Mouse (Mus musculus): ENCODE measurements at regions not wholly inside any gene's neighbourhood (a gene's known extent, or its start where the extent isn't known, plus 50 kb on each side); places are given as distances from the start of the nearest gene placed in this dataset.

DNA sequence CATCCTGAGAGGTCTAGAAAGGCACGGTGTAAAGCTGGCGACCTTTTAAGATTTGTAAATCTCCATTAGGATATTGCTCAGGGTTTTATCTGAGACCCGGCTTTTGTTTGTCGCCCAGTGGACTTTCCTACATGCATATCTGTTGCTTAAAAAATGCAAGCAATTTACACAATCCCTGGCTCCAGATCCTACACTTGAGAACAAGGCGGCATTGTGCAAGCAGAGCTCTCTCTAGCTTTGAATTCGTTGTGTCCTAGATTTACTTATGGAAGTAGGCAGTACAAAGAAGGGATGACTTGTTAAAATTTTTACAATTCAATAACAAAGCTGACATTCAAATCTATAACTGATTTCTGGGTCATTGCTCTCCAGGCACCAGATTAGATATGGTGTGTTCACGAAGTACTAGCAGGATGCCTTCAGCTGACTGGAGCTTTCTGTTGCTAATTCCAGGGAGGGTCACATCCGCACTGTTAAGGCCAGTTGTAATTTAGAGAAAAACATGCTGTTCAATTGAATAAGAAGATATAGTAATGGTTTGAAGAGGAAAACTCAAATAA, 62.2 kb upstream of the Teddm2 start:
- TF ChIP-seq POLR2A (IDR thresholded peaks at IDR 0.05; ENCODE audit: borderline replicate concordance, insufficient read depth, low read length) (no peak), CTCF (IDR thresholded peaks at IDR 0.05; ENCODE audit: borderline replicate concordance, insufficient read depth, low read depth, low read length) (no peak)
- H3K27ac ChIP-seq (ENCODE audit: insufficient read depth, low read length): peak overlapping the region; percentile 59; the same call in 1 of the 2 replicates

DNA sequence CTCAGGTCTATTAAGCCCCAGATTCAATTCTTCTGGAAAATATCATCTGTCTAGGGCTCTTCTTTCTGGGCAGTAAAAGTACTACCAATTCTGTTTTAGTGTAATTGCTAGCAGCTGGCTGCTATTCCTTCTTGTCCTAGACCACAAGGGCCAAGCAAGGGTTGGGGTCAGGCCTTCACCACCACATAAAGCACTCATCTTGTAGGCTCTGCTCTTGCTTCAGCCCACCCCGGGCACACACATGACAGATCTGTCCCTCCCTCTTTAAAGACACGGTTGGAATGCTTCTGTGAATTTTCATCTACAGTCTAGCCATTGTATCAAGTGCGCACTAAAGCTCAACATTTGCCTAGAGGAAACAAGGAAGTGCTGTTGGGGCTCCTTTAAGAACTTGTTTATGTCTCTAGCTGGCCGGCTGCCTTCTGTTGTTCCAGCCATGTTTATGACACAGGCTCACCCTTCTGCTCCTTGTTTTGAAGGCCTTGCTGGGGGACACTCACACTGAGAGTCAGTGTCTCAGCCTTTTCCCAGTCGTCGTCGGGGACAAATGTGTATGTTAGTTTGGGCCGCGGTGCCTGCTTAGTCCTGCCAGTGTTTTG, 63.8 kb upstream of the Teddm2 start:
- no peak for TF ChIP-seq CTCF (IDR thresholded peaks at IDR 0.05; ENCODE audit: borderline replicate concordance, insufficient read depth, low read depth, low read length)
- TF ChIP-seq POLR2A (IDR thresholded peaks at IDR 0.05; ENCODE audit: borderline replicate concordance, insufficient read depth, low read length): no peak
- Histone ChIP-seq H3K27me3 (ENCODE audit: control insufficient read depth, insufficient read depth, low read length) (no peaks in the 10 kb centered on the region), H3K27ac (ENCODE audit: insufficient read depth, low read length) (no peak overlapping the region), H3K4me1 (ENCODE audit: control insufficient read depth, insufficient read depth, low read length) (no peaks in the 10 kb centered on the region), H3K4me3 (replicated peaks; ENCODE audit: insufficient read depth, low read depth, low read length) (no peak overlapping the region)
- DNase-seq: no peak
- WGBS: 57% methylated on average over 9 of the region's 9 CpGs

More for the DNA sequence above, 62.2 kb upstream of the Teddm2 start:
- 58% methylated on average over 8 of the region's 8 CpGs for WGBS
- Histone ChIP-seq H3K27me3 (ENCODE audit: control insufficient read depth, insufficient read depth, low read length) (no peaks in the 10 kb centered on the region), H3K4me3 (replicated peaks; ENCODE audit: insufficient read depth, low read depth, low read length) (no peak overlapping the region), H3K4me1 (ENCODE audit: control insufficient read depth, insufficient read depth, low read length) (no peaks in the 10 kb centered on the region)
- no peak for DNase-seq

DNA sequence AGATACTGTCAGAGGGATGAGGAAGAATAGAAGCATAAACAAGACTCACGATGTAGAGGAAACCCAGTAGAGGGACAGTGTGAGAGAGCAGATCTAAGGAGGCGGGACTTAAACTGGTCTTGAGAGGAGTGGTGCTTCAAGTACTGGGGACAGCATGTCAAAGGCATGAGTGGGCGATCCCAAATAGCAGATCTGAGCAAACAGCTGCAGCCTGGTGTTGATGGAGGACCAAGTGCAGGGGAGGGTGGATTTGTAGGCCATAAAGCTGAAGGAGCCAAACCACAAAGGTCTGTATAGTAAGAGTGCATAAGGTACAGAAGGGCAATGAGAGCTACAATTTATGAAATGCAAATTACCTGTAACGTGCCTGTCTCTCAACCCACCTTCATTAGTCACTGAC, 69.4 kb upstream of the Teddm2 start:
- no peak for DNase-seq
- WGBS: 89% methylated on average over 4 of the region's 4 CpGs
- no peak for TF ChIP-seq CTCF (IDR thresholded peaks at IDR 0.05; ENCODE audit: borderline replicate concordance, insufficient read depth, low read depth, low read length)
- no peak for TF ChIP-seq POLR2A (IDR thresholded peaks at IDR 0.05; ENCODE audit: borderline replicate concordance, insufficient read depth, low read length)
- Histone ChIP-seq H3K27me3 (ENCODE audit: control insufficient read depth, insufficient read depth, low read length) (no peaks in the 10 kb centered on the region), H3K4me1 (ENCODE audit: control insufficient read depth, insufficient read depth, low read length) (no peaks in the 10 kb centered on the region), H3K27ac (ENCODE audit: insufficient read depth, low read length) (no peak overlapping the region), H3K4me3 (replicated peaks; ENCODE audit: insufficient read depth, low read depth, low read length) (no peak overlapping the region)

DNA sequence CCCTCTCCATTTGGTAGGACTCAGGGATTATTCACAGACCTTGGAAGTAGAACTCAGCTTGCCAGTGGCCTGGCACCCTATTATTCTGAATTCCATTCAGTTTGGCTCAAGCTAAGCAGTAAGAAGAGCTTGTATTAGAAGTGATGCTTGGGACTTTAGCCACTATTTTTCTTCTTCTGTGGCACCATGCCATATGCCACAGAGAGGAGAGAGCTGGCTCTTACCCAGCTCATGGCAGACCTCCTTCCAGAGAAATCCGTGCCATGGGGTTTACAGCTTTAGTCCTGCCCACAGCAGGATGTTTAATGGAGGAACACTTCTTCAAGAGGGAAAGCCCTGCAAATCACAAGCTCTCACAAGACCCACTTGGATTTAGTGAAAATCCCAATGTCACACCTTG, 74.3 kb upstream of the Teddm2 start:
- Histone ChIP-seq H3K4me1 (ENCODE audit: control insufficient read depth, insufficient read depth, low read length) (no peaks in the 10 kb centered on the region), H3K27me3 (ENCODE audit: control insufficient read depth, insufficient read depth, low read length) (no peaks in the 10 kb centered on the region), H3K4me3 (replicated peaks; ENCODE audit: insufficient read depth, low read depth, low read length) (no peak overlapping the region), H3K27ac (ENCODE audit: insufficient read depth, low read length) (no peak overlapping the region)
- TF ChIP-seq CTCF (IDR thresholded peaks at IDR 0.05; ENCODE audit: borderline replicate concordance, insufficient read depth, low read depth, low read length) (no peak), POLR2A (IDR thresholded peaks at IDR 0.05; ENCODE audit: borderline replicate concordance, insufficient read depth, low read length) (no peak)
- 0% methylated on average over 1 of the region's 1 CpGs for WGBS
- DNase-seq: no peak

DNA sequence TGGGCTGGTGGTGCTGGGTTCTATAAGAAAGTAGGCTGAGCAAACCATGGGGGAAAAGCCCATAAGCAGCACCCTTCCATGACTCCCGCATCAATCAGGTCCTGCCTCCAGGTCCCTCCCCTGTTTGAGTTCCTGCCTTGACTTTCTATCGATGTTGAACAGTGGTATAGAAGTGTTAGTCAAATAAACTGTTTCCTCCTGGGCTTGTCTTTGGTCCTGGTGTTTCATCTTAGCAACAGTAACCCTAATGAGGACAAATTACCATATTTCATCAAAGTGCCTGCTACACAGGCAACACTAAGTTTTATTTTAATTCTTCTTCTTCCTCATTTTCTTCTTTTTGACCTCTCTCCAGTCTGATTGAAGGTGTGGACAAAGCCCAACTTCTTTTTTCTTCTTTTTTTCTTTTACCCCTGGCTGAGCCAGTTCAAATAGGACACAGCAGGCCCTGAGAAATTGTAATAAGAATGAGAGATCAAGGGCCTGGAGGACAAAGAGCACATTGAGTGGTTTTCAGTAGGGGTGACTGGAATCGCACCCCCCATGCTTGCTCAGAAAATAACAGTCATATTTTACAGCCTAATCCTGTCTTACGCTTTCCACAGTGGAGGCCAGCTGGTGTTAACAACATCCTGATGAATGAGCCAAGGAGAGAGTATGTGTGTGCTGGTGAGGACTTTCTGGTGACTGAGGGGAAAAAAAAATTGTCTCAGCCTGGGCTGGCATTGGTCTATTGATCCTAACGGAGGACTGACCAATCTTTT, 78.1 kb upstream of the Teddm2 start:
- no peak overlapping the region for H3K4me3 ChIP-seq (replicated peaks; ENCODE audit: insufficient read depth, low read depth, low read length)
- H3K4me1 ChIP-seq (ENCODE audit: control insufficient read depth, insufficient read depth, low read length): no peaks in the 10 kb centered on the region
- no peaks in the 10 kb centered on the region for H3K27me3 ChIP-seq (ENCODE audit: control insufficient read depth, insufficient read depth, low read length)
- H3K27ac ChIP-seq (ENCODE audit: insufficient read depth, low read length): no peak overlapping the region
- DNase-seq: peak in 1 of 2 experiments; percentile 12
- 26% methylated on average over 5 of the region's 5 CpGs for WGBS
- TF ChIP-seq POLR2A (IDR thresholded peaks at IDR 0.05; ENCODE audit: borderline replicate concordance, insufficient read depth, low read length): no peak
- TF ChIP-seq CTCF (IDR thresholded peaks at IDR 0.05; ENCODE audit: borderline replicate concordance, insufficient read depth, low read depth, low read length): no peak

DNA sequence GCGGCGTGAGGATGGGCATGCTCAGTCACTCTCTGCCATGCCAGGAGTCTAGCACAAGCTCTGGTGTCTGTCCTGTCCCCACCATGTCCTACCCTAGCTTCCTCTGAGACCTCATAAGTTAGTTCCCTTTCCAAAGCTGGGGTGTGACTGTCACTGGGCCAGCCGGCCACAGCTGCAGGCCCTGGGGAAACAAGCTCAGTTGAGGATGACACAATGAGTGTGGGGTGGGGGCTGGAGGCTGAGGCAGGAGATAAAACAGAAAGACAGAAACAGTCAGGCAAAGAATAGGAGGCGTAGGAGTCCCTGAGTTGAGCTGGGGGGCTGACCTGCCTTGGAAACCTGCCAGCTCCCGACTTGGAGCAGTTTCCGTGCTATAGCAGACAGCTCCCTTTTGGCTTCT, 80.9 kb upstream of the Teddm2 start:
- no peak for TF ChIP-seq POLR2A (IDR thresholded peaks at IDR 0.05; ENCODE audit: borderline replicate concordance, insufficient read depth, low read length)
- no peak for TF ChIP-seq CTCF (IDR thresholded peaks at IDR 0.05; ENCODE audit: borderline replicate concordance, insufficient read depth, low read depth, low read length)
- 44% methylated on average over 6 of the region's 6 CpGs for WGBS
- peak in 1 of 2 experiments; percentile 9 for DNase-seq
- Histone ChIP-seq H3K4me3 (replicated peaks; ENCODE audit: insufficient read depth, low read depth, low read length) (no peak overlapping the region), H3K27ac (ENCODE audit: insufficient read depth, low read length) (peak overlapping the region; percentile 53), H3K27me3 (ENCODE audit: control insufficient read depth, insufficient read depth, low read length) (no peaks in the 10 kb centered on the region), H3K4me1 (ENCODE audit: control insufficient read depth, insufficient read depth, low read length) (no peaks in the 10 kb centered on the region)

DNA sequence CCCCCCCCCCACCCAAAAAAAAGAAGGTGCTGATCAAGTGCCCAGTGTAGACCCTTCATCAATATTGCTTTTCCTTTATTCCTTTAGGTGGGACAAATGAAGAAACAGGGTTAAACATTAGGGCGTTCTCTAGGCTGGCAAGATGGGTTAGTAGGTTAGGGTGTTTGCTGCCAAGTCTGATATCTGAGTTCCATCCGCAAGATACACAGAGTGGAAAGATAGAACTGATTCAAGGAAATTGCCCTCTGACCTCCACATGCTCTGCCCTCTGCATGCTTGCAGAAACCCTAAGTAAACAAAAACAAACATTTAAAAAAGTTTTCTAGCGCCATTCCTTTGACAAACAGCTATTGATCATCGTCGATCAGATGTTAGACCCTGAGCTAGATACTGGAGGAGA, 85.6 kb upstream of the Teddm2 start:
- Histone ChIP-seq H3K4me1 (ENCODE audit: control insufficient read depth, insufficient read depth, low read length) (no peaks in the 10 kb centered on the region), H3K4me3 (replicated peaks; ENCODE audit: insufficient read depth, low read depth, low read length) (no peak overlapping the region), H3K27me3 (ENCODE audit: control insufficient read depth, insufficient read depth, low read length) (no peaks in the 10 kb centered on the region), H3K27ac (ENCODE audit: insufficient read depth, low read length) (no peak overlapping the region)
- DNase-seq: no peak
- 93% methylated on average over 5 of the region's 5 CpGs for WGBS
- TF ChIP-seq POLR2A (IDR thresholded peaks at IDR 0.05; ENCODE audit: borderline replicate concordance, insufficient read depth, low read length) (no peak), CTCF (IDR thresholded peaks at IDR 0.05; ENCODE audit: borderline replicate concordance, insufficient read depth, low read depth, low read length) (no peak)

DNA sequence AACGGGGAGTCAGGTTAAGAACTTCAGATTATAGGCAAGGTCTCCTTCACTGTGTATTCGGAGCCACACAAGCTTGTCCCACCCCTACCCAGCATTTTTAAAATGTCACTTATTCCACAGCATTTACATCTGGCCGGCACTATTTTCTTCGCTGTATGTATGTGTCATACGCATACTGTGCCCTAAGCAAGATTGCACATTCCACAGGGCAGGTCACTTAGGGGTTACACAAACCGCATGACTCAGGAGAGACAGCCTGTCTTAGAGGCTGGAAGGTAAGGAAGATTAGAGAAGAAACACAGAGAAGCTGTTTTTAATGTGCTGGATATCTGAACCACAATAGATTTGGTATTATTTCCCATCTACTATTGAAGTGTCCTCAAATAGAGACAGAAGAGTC, 86.6 kb upstream of the Teddm2 start:
- no peak overlapping the region for H3K4me3 ChIP-seq (replicated peaks; ENCODE audit: insufficient read depth, low read depth, low read length)
- no peaks in the 10 kb centered on the region for H3K27me3 ChIP-seq (ENCODE audit: control insufficient read depth, insufficient read depth, low read length)
- TF ChIP-seq POLR2A (IDR thresholded peaks at IDR 0.05; ENCODE audit: borderline replicate concordance, insufficient read depth, low read length) (no peak), CTCF (IDR thresholded peaks at IDR 0.05; ENCODE audit: borderline replicate concordance, insufficient read depth, low read depth, low read length) (no peak)
- 95% methylated on average over 6 of the region's 6 CpGs for WGBS
- H3K4me1 ChIP-seq (ENCODE audit: control insufficient read depth, insufficient read depth, low read length): no peaks in the 10 kb centered on the region
- DNase-seq: no peak
- no peak overlapping the region for H3K27ac ChIP-seq (ENCODE audit: insufficient read depth, low read length)
